Mouse (Mus musculus) liver, embryonic 11.5 days (tissue): Measurements from ENCODE around the gene Sema3d. TPM values are rescaled to one million over a fixed set of nuclear protein-coding genes. Genes with fewer than 3 reads are reported as not detected.

Experiments used
- ATAC-seq: fragments of 200-750 bp; cut with Nextera tagmentation; replicated peaks from 2 replicates; pipeline ENCODE4 v1.8.0; 2017; ENCODE audit warnings: moderate number of reproducible peaks, mild to moderate bottlenecking, moderate TSS enrichment, moderate library complexity; ENCODE audit not compliant: low FRiP score
- DNase-seq: peaks from one replicate; pipeline ENCODE4 v3.0.0-alpha.2; 2017; ENCODE audit warnings: low spot score
- H3K27ac ChIP-seq: fragments of 300-500 bp; sonication (generic); 2 replicates; pipeline ENCODE4 v1.5.1; 2014; ENCODE audit warnings: mild to moderate bottlenecking, low read depth, low read length, control low read depth
- H3K27me3 ChIP-seq: fragments of 300-500 bp; sonication (generic); replicated peaks from 2 replicates; pipeline ENCODE4 v1.6.1; 2014; ENCODE audit warnings: low read length, mixed read lengths; ENCODE audit not compliant: control insufficient read depth, insufficient read depth
- H3K36me3 ChIP-seq: fragments of 300-500 bp; sonication (generic); 2 replicates; pipeline ENCODE4 v1.6.1; 2014; ENCODE audit warnings: mild to moderate bottlenecking, low read length, moderate library complexity, mixed read lengths; ENCODE audit not compliant: control insufficient read depth, insufficient read depth
- H3K4me1 ChIP-seq: fragments of 300-500 bp; sonication (generic); replicated peaks from 2 replicates; pipeline ENCODE4 v1.6.1; 2014; ENCODE audit warnings: low read length, mixed read lengths; ENCODE audit not compliant: control insufficient read depth, insufficient read depth
- H3K4me2 ChIP-seq: fragments of 300-500 bp; sonication (generic); 2 replicates; pipeline ENCODE4 v1.6.1; 2014; ENCODE audit warnings: mild to moderate bottlenecking, control low read depth, moderate library complexity
- H3K4me3 ChIP-seq: fragments of 300-500 bp; sonication (generic); 2 replicates; pipeline ENCODE4 v1.5.1; 2014; ENCODE audit warnings: low read depth, low read length, control low read depth
- H3K9ac ChIP-seq: fragments of 300-500 bp; sonication (generic); 2 replicates; pipeline ENCODE4 v1.6.1; 2014; ENCODE audit warnings: low read depth, low read length, control low read depth
- H3K9me3 ChIP-seq: fragments of 300-500 bp; sonication (generic); 2 replicates; pipeline ENCODE4 v1.6.1; 2016; ENCODE audit warnings: low read length, inconsistent platforms, mixed read lengths; ENCODE audit not compliant: control insufficient read depth
- WGBS: fragments of 180-500 bp; shearing (Covaris S2); extraction: QIAGEN DNeasy Blood & Tissue Kit; methylation state at CpG from one replicate; pipeline ENCODE4 v1.1.7; 2014; 5-methylcytosine and 5-hydroxymethylcytosine counted together
- polyA plus RNA-seq: library from polyadenylated mRNA; unstranded; fragments of >200 nt; fragmentation: Nextera tagmentation; extraction: Ambion mirVana; gene quantifications from 2 replicates; pipeline ENCODE4 v1.2.1, GENCODE M21; 2014

The Sema3d gene
- polyA plus RNA-seq, 1 experiment from 2014 or later = 5.0 TPM

GRCm38 (mm10) chr5:12528596-12528995 is 145.4 kb downstream of the Sema3d start:
- Histone ChIP-seq H3K36me3 (no peaks in the 10 kb centered on the region), H3K27me3 (no peaks in the 10 kb centered on the region), H3K4me2 (no peak overlapping the region), H3K4me1 (no peaks in the 10 kb centered on the region), H3K4me3 (no peak overlapping the region), H3K9me3 (no peaks in the 10 kb centered on the region), H3K9ac (no peak overlapping the region), H3K27ac (no peak overlapping the region)
- 86% methylated on average over 2 of the region's 2 CpGs for WGBS
- DNase-seq (no peak), ATAC-seq (no peak)

GRCm38 (mm10) chr5:12529771-12530170 is 146.6 kb downstream of the Sema3d start:
- Histone ChIP-seq H3K27ac (no peak overlapping the region), H3K9ac (no peak overlapping the region), H3K9me3 (no peaks in the 10 kb centered on the region), H3K4me2 (no peak overlapping the region), H3K4me3 (no peak overlapping the region), H3K4me1 (no peaks in the 10 kb centered on the region), H3K27me3 (no peaks in the 10 kb centered on the region), H3K36me3 (no peaks in the 10 kb centered on the region)
- 75% methylated on average over 1 of the region's 1 CpGs for WGBS
- no peak for DNase-seq
- no peak for ATAC-seq

- Histone ChIP-seq H3K9ac (no peak overlapping the region), H3K4me2 (no peak overlapping the region), H3K27me3 (no peaks in the 10 kb centered on the region), H3K4me3 (no peak overlapping the region), H3K36me3 (no peaks in the 10 kb centered on the region), H3K9me3 (no peaks in the 10 kb centered on the region), H3K27ac (no peak overlapping the region), H3K4me1 (no peaks in the 10 kb centered on the region)
- ATAC-seq = no peak
- no peak for DNase-seq
- WGBS = 36% methylated on average over 2 of the region's 2 CpGs
Measured at GRCm38 (mm10) chr5:12541268-12541667, 158.1 kb downstream of the Sema3d start.

- Histone ChIP-seq H3K4me3 (no peak overlapping the region), H3K9me3 (no peaks in the 10 kb centered on the region), H3K27me3 (no peaks in the 10 kb centered on the region), H3K4me2 (no peak overlapping the region), H3K9ac (no peak overlapping the region), H3K36me3 (no peaks in the 10 kb centered on the region), H3K27ac (no peak overlapping the region), H3K4me1 (no peaks in the 10 kb centered on the region)
- ATAC-seq = no peak
- no peak for DNase-seq
- WGBS = 90% methylated on average over 8 of the region's 8 CpGs
Measured at GRCm38 (mm10) chr5:12549046-12549669, 166.0 kb downstream of the Sema3d start.

- WGBS = 69% methylated on average over 3 of the region's 3 CpGs
- Histone ChIP-seq H3K9ac (no peak overlapping the region), H3K27ac (no peak overlapping the region), H3K9me3 (no peaks in the 10 kb centered on the region), H3K36me3 (no peaks in the 10 kb centered on the region), H3K4me1 (no peaks in the 10 kb centered on the region), H3K4me3 (no peak overlapping the region), H3K4me2 (no peak overlapping the region), H3K27me3 (no peaks in the 10 kb centered on the region)
- DNase-seq (no peak), ATAC-seq (no peak)
Measured at GRCm38 (mm10) chr5:12555401-12555800, 172.2 kb downstream of the Sema3d start.

GRCm38 (mm10) chr5:12557889-12558288 is 174.7 kb downstream of the Sema3d start:
- 48% methylated on average over 2 of the region's 2 CpGs for WGBS
- Histone ChIP-seq H3K27ac (no peak overlapping the region), H3K4me1 (no peaks in the 10 kb centered on the region), H3K4me3 (no peak overlapping the region), H3K27me3 (no peaks in the 10 kb centered on the region), H3K4me2 (no peak overlapping the region), H3K36me3 (no peaks in the 10 kb centered on the region), H3K9me3 (no peaks in the 10 kb centered on the region), H3K9ac (no peak overlapping the region)
- ATAC-seq (no peak), DNase-seq (no peak)

- Histone ChIP-seq H3K4me1 (no peaks in the 10 kb centered on the region), H3K4me3 (no peak overlapping the region), H3K9ac (no peak overlapping the region), H3K27ac (no peak overlapping the region), H3K9me3 (no peaks in the 10 kb centered on the region), H3K4me2 (no peak overlapping the region), H3K27me3 (no peaks in the 10 kb centered on the region), H3K36me3 (no peaks in the 10 kb centered on the region)
- no peak for ATAC-seq
- WGBS = 33% methylated on average over 2 of the region's 2 CpGs
- no peak for DNase-seq
Measured at GRCm38 (mm10) chr5:12561740-12562139, 178.6 kb downstream of the Sema3d start.

- Histone ChIP-seq H3K9ac (no peak overlapping the region), H3K4me3 (no peak overlapping the region), H3K4me1 (no peaks in the 10 kb centered on the region), H3K4me2 (no peak overlapping the region), H3K36me3 (no peaks in the 10 kb centered on the region), H3K27me3 (no peaks in the 10 kb centered on the region), H3K27ac (no peak overlapping the region), H3K9me3 (no peaks in the 10 kb centered on the region)
- DNase-seq (no peak), ATAC-seq (peak; percentile 45; the same call in 1 of the 2 replicates)
- whole genome bisulfite sequencing = 39% methylated on average over 5 of the region's 5 CpGs
Measured at GRCm38 (mm10) chr5:12562204-12562603, 179.0 kb downstream of the Sema3d start.

- H3K4me3 ChIP-seq = no peak overlapping the region
- 70% methylated on average over 11 of the region's 11 CpGs for WGBS
- no peak for ATAC-seq
- no peaks in the 10 kb centered on the region for H3K9me3 ChIP-seq
- no peaks in the 10 kb centered on the region for H3K27me3 ChIP-seq
- DNase-seq = no peak
- no peak overlapping the region for H3K27ac ChIP-seq
- H3K9ac ChIP-seq = no peak overlapping the region
- no peaks in the 10 kb centered on the region for H3K36me3 ChIP-seq
- H3K4me1 ChIP-seq = no peaks in the 10 kb centered on the region
- H3K4me2 ChIP-seq = no peak overlapping the region
Measured at GRCm38 (mm10) chr5:12563132-12563531, 179.9 kb downstream of the Sema3d start.
